Mouse (Mus musculus) left cerebral cortex, postnatal 10 days (tissue): Measurements from ENCODE around the gene Tmem274. TPM values are rescaled to one million over a fixed set of nuclear protein-coding genes. Genes with fewer than 3 reads are reported as not detected.
A peak's percentile ranks its signal among the peaks of the same experiment; 100 is the strongest.
"Not testable (repeated sequence)": the region's sequence is repeated elsewhere in the genome, so short reads cannot be mapped to it uniquely, and the experiment has no call there.

Source experiments
- DNase-seq, 2 experiments: peaks; one replicate each; pipeline ENCODE4 v3.0.0; 2021 to 2022; ENCODE audit warnings: low spot score in 2 of 2, mixed read lengths in 1 of 2; ENCODE audit errors: extremely low spot score in 1 of 2
- intact Hi-C: fragments of 180-260 bp; cut with DNase I; formaldehyde crosslinking; loops from one replicate; pipeline ENCODE4 v1.15.1; 2025
- total RNA-seq, 2 experiments: library from RNA; stranded (reverse); gene quantifications; 2 replicates each; pipeline ENCODE4 v1.2.3; 2021

The Tmem274 gene
- not detected for total RNA-seq

GRCm38 (mm10) chr4:149477078-149477477, at the start of gene Tmem274:
TSS of gene Tmem274 (plus strand) at chr4:149477378.
- no peak for DNase-seq
- intact Hi-C loops: no loop called here

GRCm38 (mm10) chr4:149429592-149429991, 47.6 kb upstream of the Tmem274 start:
- intact Hi-C loops: no loop called here
- no peak for DNase-seq

- DNase-seq, intact Hi-C loops: not testable (repeated sequence)
Measured at GRCm38 (mm10) chr4:149431887-149432286, 45.3 kb upstream of the Tmem274 start.

- intact Hi-C loops: no loop called here
- no peak for DNase-seq
Measured at GRCm38 (mm10) chr4:149440576-149440975, 36.6 kb upstream of the Tmem274 start.

GRCm38 (mm10) chr4:149442436-149442835, 34.7 kb upstream of the Tmem274 start:
- DNase-seq: no peak
- intact Hi-C loops: no loop called here

GRCm38 (mm10) chr4:149444465-149444864, 32.7 kb upstream of the Tmem274 start:
- DNase-seq: no peak
- intact Hi-C loops: no loop called here

GRCm38 (mm10) chr4:149444964-149445701, 32.0 kb upstream of the Tmem274 start:
- intact Hi-C loops: no loop called here
- peak; percentile 84 to 94 for DNase-seq

GRCm38 (mm10) chr4:149445868-149446267, 31.3 kb upstream of the Tmem274 start:
- intact Hi-C loops: no loop called here
- DNase-seq: peak; percentile 38 to 85

GRCm38 (mm10) chr4:149446309-149446708, 30.9 kb upstream of the Tmem274 start:
- intact Hi-C loops: no loop called here
- no peak for DNase-seq

- intact Hi-C loops: no loop called here
- DNase-seq: no peak
Measured at GRCm38 (mm10) chr4:149450636-149451035, 26.5 kb upstream of the Tmem274 start.

- intact Hi-C loops: no loop called here
- peak in 1 of 2 experiments; percentile 38 for DNase-seq
Measured at GRCm38 (mm10) chr4:149453656-149454055, 23.5 kb upstream of the Tmem274 start.

GRCm38 (mm10) chr4:149454263-149454662, 22.9 kb upstream of the Tmem274 start:
- peak in 1 of 2 experiments; percentile 39 for DNase-seq
- intact Hi-C loops: no loop called here

GRCm38 (mm10) chr4:149454879-149455278, 22.3 kb upstream of the Tmem274 start, which contains the start of gene Rbp7:
TSS of gene Rbp7 (minus strand) at chr4:149454978.
- intact Hi-C loops: no loop called here
- DNase-seq: no peak

GRCm38 (mm10) chr4:149457163-149457562, 20.0 kb upstream of the Tmem274 start:
- DNase-seq, intact Hi-C loops: not testable (repeated sequence)

GRCm38 (mm10) chr4:149457831-149458430, 19.2 kb upstream of the Tmem274 start:
- DNase-seq: peak in 1 of 2 experiments; percentile 48
- intact Hi-C loops: no loop called here

- intact Hi-C loops: no loop called here
- DNase-seq: no peak
Measured at GRCm38 (mm10) chr4:149458526-149458925, 18.7 kb upstream of the Tmem274 start.

GRCm38 (mm10) chr4:149459425-149459824, 17.8 kb upstream of the Tmem274 start:
- intact Hi-C loops: no loop called here
- no peak for DNase-seq

- intact Hi-C loops, DNase-seq: not testable (repeated sequence)
Measured at GRCm38 (mm10) chr4:149460475-149460874, 16.7 kb upstream of the Tmem274 start.

GRCm38 (mm10) chr4:149461579-149462304, 15.4 kb upstream of the Tmem274 start:
- no peak for DNase-seq
- intact Hi-C loops: no loop called here
